Mouse (Mus musculus) adrenal gland, adult 2 months (tissue): ENCODE results near the gene Dio1. TPM values are rescaled to one million over a fixed set of nuclear protein-coding genes. Genes with fewer than 3 reads are reported as not detected.

ENCODE experiments used
- DNase-seq: peaks from one replicate; pipeline ENCODE4 v3.0.0; 2021
- polyA plus RNA-seq: library from polyadenylated mRNA; depleted of rRNA; stranded (reverse); fragments of >200 nt; gene quantifications from 2 replicates; pipeline ENCODE4 v1.2.3, GENCODE M21; 2012
- total RNA-seq, 2 experiments: library from RNA; stranded (reverse); gene quantifications; 2 replicates each; pipeline ENCODE4 v1.2.3; 2021

Gene Dio1
- total and polyA plus RNA-seq, 3 experiments = 0.45 to 0.61 TPM; not detected in 1

DNA sequence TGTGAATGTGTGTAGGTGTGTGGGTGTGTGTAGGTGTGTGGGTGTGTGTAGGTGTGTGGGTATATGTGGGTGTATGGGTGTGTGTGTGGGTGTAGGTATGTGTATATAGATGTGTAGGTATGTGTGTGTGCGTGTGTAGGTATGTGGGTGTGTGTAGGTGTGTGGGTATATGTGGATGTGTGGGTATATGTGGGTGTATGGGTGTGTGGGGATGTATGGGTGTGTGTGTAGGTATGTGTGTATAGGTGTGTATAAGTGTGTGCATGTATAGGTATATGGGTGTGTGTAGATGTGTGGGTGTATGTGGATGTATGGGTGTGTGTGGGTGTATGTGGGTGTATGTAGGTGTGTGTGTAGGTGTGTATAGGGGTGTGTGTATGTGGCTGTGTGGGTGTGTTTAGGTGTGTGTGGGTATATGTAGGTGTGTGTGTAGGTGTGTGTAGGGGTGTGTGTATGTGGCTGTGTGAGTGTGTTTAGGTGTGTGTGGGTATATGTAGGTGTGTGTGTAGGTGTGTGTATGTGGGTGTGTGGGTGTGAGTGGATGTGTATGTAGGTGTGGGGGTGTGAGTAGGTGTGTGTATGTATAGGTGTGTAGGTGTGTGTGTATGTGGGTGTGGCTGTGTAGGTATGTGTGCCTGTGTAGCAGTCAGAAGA is 5.9 kb downstream of the Dio1 start:
- DNase-seq = no peak

DNA sequence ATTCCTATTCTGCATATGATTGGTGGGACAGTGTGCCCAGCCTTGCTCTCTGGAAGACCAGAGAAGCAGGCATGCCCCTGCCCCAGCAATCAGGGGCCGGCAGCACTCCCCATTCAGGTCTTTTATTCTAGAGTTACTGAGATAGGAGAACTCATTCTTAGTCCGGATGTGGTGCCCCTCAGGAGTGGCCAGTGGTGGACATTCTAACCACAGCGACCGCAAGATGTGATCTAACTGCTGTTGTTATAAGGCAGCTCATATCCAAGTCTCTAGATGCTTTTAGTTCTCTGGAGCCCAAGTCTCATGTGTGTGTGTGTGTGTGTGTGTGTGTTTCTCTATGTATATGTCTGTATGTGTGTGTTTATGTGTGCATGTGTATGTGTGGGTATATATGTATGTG is 6.6 kb downstream of the Dio1 start:
- no peak for DNase-seq

DNA sequence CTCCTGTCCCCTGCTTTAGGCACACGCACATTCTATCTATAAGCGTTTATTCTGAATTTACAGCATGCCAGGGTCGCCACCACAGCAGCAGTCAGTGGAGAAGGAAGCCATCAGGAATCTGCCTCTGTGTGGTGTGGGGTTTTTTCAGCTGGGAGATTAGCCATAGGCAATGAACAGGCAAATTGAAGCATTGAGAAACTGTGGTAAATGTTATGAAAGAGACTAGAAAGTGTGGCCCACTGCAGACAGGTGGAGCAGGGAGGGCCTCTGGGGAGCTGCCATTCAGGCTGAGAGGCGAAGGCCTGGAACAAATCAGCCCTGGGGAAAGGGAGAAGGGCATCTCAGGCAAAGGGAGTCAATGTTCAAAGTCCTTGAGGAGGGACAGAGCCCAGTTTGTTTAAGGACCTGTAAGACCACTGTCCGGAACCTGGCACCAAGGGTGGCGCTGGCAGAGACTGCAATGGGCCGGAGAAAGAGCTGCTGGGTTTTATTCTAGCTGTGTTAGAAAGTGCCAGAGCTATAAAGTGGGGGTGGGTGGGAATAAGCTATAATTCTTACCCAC is 7.1 kb downstream of the Dio1 start:
- DNase-seq = no peak

DNA sequence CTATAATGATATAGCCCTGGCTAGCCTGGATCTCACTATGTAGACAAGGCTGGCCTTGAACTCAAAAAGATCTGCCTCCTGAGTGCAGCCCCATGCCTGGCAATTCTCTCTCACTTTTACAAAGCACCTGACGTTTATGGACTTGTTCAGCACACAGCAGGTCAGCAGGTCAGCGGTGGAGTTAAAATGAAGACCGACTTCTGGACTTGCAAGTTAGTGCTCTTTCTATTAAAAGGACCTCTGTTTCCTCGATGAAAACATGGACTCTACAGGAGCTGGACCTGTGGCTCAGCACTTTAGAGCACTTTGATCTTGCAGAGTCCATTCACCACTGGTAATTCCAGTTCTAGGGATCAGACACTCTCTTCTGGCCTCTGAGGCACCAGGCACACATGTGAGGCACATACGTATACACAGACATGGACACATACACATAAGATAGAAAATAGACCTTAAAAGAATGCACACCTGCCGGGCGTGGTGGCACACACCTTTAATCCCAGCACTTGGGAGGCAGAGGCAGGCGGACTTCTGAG is 8.8 kb downstream of the Dio1 start:
- DNase-seq = no peak

DNA sequence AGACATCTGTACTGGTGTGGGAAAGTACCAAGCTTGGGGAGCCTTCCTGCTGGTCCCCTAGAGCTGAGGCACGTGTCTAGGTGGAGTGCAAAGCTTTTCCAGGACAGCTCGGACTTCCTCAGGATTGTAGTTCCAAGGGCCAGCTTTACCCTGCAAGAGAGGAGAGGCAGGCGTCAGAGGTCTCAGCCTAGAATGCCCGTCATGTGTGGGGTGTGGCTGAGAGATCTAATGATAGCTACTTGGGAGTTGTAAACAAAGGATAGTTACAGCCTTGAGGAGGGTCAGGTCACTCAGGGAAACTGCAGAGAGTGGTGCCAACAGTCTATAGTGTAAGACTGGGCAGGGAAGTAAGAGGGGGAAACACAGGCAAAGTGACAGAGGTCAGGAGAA is 14.7 kb downstream of the Dio1 start:
- no peak for DNase-seq

DNA sequence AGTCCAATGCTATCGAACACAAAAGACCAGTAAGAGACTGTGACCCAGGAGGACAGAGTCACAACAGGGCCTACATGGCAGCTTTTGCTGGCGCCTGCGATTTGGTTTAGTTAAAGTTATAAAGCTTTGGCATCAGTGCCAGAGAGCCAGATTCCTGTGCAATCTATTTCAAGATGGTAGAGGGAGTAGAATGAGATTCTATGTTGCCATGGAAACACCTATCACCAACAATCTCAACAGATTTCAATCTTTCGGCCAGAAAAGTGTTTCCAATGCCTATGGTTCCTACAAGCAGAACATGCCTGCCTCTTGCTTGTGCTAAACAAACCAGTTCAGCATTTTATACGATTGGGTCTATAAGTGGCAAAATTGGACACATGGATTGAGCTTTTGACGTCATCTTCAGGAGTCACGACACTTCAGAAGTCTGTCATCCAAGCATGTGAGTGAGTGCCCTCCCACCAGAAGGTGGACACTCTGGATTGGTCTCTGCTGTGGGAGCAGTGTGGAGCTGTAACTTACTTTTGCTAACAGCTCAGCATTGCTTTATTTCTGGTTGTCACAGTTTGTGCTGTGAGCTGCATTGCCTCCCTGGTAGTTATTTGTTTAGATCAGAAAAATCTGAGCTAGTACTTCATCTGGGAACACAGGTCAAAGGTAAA is 15.2 kb downstream of the Dio1 start:
- DNase-seq = no peak

DNA sequence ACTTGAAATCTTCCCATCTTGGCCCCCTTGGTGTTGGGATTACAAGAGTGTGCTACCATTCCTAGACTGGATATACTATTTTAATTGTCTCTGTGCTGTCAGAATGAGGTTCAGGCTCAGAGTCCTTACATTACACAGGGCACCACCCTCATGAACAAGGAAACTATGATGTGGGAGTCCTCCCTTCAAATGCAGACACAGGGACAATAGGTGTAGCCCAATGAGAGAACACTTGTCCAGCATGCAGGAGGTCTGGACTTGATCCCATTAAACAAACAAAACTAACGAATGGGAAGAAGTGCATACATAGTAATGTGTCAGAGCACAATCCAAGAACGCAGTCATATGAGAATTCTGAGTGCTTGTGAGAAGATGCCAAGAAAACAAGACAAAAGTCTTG is 19.5 kb downstream of the Dio1 start:
- no peak for DNase-seq

DNA sequence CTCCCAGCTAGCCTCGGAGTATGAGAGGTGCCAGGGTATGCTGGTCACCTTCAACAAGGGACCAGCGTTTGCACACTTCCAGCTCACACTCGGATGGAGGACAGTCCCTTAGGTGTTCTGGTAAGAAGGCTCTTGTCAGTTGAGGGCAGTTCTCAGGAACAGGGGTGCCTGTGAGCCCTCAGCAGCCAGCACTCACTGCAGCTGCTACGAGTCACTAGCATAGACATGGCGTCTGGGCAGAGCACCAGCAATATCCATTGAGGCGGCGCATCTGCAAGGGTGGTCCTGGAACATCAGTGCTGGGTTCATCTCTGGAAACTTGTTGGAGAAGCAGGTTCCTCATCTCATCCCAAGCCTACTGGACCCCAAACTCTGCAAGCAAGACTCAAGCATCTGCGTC is 20.6 kb downstream of the Dio1 start:
- DNase-seq = no peak

DNA sequence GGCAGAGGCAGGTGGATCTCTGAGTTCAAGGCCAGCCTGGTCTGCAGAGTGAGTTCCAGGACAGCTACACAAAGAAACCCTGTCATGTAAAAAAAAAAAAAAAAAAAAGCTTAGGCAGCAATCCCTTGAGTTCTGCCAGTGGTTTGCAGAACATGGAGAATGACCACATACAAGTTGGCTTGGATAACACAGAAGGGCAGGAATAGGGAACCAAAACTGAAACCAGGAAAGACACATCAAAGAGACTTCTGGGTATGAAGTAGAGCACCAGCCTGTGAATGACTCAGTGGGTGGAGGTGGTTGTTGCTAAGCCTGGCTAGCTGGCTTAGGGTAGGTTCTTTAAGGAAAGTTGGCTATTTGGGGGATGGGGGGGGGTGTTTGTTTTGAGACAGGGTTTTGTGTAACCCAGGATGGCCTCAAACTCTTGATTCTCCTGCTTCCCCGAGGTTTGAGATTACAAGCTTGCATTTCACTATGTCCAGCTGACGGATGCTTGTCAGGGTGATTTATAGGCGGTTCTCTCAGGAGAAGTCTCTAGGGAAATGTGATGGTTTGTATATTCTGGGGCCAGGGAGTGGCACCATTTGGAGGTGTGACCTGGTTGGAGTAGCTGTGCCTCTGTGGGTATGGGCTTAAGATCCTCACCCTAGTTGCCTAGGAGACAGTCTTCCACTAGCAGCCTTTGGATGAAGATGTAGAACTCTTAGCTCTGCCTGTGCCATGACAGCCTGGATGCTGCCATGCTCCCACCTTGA is 21.3 kb downstream of the Dio1 start:
- no peak for DNase-seq

DNA sequence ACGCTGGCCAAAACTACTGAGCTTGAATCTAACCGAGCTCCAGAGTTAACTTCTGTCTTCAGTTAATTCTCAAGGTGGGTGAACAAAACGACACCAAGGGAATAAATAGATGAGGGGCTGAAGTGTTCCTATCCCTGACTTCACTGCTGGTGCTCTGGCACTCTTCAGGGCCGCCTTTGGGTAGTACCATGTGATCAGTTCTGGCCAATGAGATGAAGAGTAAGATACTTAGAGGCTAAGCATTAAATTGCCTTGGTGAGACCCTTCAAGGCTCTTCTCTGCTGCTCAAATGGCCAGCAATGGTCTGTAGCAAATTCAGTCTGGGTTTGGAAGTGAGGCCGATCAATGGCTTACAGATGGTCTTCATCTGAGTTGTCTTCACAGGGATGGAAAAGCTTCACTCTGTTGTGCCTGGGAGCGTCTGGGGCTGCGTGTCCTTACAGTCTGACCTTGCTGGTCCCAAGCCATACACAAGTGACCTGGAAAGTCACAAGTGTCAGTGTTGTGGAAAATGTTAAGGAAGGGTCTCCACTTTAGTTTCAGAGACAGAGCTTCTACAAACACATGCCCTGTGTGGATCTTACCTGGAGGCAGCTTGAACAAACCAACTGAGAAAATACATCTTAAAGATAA is 26.0 kb downstream of the Dio1 start:
- no peak for DNase-seq

DNA sequence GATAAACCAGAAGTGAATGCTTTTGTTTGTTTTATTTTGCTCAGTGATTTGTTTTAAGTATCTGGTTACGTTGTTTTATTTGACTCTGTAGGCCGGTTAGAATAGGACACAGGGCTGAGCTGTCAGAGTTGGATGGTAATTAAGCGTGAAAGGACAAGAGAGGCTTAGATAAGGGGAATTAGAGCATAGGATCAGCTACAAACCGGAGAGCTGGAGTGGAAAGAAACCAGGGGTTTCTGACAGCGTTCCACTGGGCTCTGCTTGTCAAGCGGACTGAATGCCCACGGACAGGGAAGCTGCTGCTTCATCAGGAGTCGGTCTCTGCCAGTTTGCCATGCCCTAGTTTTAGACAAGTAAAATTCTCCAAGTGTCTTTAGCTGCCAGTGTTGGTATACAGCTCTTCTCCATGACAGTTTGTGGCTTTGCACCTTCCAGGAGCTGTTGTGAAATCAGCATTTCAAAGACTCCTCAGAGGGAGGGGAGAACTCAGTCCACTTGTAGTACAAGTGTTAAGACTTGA is 28.7 kb downstream of the Dio1 start:
- no peak for DNase-seq

DNA sequence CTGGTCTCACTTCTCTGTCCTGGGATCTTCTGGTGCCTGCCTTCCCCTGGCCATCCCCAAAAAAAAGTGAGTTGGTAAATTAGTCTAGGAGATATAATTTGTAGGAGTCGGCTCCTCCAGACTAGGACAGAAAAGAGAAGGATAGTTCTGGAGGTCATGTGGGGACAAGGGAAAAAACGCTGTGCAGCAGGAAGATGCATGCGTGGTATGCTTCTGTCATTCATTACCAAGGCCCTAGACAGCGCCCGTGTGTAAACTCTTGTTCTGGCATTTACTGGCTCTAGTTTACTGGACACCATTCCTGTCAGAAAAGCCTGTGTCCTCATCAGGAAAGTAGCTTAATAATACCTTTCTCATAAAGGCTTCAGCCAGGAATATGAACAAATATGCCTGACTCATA is 32.5 kb downstream of the Dio1 start:
- no peak for DNase-seq

DNA sequence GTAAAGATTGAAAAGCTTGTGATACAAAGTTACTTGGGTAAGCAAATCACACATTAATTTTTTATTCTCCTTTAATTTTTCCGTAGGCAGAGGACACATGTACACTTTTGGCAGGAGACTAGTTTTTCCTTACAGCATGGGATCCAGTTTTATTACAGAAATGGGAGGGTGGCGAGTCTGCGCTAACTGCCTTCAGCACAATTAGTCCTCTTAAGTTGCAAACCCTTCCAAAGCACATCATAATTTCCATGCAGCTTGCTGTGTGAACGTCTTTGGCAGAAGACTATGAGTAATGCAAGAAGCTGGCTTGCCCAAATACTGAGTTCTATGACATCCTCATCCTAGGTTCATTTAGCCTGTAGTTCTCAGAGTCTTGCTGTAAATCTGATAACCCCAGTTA is 33.3 kb downstream of the Dio1 start:
- no peak for DNase-seq

DNA sequence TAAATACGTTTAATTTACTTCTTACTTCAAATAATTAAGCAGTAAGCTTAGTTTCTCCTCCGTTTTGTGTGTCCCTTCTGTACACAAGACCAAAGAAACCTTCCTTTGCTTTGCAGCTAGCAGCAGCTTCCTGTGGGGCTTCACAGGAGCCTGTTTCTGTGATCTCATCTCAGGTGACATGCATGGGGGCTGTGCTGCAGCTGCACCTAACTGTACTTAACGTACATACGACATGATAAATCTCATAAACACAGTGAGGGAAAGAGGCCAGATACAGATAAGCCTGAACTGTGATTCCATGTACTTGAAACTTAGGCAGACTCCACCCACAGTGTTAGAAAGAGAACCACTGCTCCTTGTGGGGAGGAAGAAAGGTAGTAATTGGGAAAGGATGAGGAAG is 47.0 kb downstream of the Dio1 start:
- no peak for DNase-seq

DNA sequence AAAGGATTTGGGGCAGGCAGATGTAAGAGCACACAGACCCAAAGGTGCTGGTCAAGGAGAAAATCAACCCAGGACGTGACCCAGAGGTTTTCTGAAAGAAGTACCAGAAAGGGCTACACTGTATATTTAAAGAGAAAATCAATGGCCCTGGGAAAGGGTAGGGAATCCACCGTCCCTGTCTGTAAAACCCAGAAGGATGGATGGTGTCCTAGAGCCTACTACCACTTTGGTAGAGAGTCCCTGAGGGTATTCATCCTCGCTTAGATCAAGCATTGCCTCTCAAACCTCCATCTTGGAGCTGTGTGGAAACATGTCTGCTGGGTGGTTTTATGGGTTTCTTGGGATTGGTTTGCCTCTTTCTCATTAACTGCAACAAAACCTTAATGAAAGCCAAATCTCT is 52.6 kb downstream of the Dio1 start:
- no peak for DNase-seq

DNA sequence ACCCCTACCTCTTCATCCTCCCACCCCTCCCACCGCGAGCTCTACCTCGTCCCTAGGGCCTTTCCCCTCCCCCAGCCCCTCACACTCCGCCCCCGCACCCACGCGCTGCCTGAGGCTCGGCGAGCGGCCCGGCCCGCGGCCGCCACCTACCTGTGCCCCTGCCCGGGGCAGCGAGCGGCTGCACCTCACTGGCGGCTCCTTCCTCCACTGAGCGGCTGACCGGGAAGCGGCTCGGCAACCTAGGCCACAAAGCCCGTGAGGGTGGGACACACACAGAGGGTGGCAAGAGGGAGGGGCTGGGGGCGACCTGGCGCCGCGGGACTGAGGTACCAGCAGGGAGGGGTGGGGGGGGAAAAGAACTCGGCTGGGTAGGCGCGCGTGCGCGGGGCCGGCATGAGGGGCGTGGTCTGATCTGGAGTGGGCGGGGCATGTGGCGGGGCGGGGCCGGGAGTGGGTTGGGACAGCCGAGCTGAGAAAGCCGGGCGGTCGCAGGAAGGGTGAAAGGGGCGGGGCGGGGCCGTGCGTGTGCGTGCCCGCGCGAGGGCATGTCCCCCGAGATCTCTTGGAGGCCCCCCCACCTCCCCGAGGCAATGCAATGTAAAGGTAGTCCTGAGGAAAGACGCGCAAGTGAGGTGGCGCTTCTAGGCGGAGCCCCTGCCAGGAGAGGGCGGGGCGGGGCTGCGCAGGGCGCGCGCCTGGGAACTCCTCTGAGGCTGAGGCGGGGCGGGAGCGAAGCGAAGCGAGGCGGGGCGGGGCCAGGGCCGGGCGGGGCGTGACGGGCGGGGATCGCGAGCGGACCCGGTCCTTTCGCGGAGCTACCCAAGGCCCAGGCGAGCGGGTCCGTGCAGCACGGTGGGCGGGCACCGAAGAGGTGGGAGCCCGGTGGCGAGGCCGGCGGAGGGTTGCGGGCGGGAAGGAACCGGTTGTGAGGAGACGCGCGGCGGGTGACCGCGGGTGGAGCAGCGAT is 53.6 kb downstream of the Dio1 start, which contains the start of the genes Lrrc42 and Hspb11:
Gene Lrrc42 (minus strand): TSS at position 408 of the 967 bp plus-strand sequence.
Gene Hspb11 (plus strand): TSS at position 469 of the 967 bp plus-strand sequence.
- peak; percentile 97 for DNase-seq

DNA sequence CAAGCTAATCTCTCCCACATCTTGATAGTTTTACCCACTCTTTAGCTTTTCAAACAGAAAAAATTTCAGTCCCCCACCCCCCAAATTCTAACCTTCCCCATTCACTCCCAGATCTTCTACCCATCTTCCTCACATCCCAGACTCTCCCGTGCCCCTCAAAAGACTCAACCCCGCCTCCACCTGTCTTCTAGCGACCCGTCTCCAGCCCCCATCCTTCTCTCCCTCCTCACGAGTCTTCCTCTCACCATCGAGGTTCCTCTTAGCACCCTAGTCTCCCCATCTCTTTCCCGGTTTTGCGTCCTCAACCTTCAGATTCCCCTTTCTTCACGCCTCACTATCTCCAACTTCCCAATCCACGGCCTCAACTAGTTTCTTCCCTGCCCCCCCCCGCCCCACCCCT is 54.4 kb downstream of the Dio1 start:
- no peak for DNase-seq

DNA sequence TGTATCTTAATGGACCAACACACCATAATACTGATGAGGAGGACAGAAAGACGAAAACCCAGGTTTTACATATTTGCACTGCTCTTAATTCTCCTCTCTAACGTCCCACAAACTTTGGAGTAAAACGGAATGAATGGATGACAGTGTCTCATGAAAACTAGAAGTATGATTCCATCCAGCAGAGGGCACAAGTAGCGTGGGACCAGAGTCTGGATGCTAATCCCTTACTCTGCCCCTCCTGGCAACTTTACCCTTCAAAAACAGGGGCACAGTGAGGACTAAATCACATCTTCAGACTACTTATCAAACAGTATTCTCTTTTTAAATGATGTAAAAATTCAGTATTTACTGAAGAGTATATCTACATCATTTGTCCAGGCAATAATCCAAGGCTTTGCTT is 56.5 kb downstream of the Dio1 start:
- DNase-seq = peak; percentile 46

DNA sequence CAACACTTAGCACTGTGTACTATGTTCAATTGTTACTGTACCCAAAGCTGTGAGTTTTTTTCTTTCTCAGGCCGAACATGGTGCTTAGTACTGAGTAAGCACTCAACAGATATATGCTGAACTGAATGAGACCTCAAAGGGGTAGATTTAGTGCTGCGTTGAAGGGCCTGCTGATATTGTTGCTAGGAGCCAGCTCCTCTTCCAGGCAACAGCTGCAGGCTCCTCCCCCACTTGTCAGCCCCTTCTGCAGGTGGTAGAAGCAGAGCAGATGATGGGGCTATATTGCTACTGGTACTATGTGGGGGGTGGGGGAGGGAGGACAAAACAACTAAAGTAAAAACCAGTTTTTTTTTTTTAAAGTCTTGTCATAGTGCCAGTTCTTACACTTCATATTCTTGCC is 57.5 kb downstream of the Dio1 start:
- no peak for DNase-seq

DNA sequence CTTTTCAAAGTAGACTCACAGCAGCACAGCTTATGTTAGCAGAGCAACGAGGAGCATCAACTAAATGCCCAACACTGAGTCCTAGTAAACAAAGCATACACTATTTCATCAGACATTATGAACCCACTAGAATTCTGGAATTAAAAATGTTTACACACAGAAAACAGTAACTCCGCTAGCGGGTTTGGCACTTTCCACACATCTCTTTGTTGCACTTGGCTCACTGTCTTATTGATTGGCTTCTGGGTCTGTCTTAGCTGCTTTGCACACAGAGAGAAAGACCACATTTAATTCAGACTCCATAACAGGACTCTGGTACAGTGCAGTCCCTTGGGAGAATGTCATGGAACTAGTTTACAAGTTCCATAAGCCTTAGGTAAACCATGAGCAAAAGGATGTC is 58.9 kb downstream of the Dio1 start:
- DNase-seq = no peak

DNA sequence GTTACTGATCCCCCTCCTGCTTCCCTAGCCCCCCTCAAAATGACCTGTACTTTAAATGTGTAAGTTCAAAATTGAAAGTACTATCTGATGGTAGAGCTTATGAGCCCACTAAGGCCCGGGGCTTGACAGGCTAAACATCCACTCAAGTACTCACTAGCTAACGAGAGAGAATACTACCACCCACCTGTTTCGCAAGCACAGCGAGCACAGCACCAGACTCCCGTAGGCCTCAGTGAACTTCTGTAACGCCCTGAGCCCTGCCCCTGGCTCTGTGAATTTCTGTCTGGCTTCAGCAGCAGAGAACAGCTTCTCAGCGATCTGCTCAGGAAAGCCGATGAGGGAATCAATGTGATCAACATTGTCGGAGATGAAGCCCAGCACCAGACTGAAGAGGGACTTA is 59.9 kb downstream of the Dio1 start:
- no peak for DNase-seq
